Mouse (Mus musculus) heart, postnatal 14 days (tissue): ENCODE data around the gene Def8. TPM values are rescaled to one million over a fixed set of nuclear protein-coding genes. Genes with fewer than 3 reads are reported as not detected.

Source experiments
- DNase-seq, 2 experiments: peaks; one replicate each; pipeline ENCODE4 v3.0.0; 2021 to 2022
- intact Hi-C: fragments of 180-260 bp; cut with DNase I; formaldehyde crosslinking; loops from one replicate; pipeline ENCODE4 v1.15.1; 2025
- long read RNA-seq, 2 experiments: library from polyadenylated mRNA; stranded (forward); transcript quantifications; one replicate each; pipeline ENCODE4 v2.0.0; 2021
- total RNA-seq, 2 experiments: library from RNA; stranded (reverse); gene quantifications; 2 replicates each; pipeline ENCODE4 v1.2.3; 2021

Def8 gene
- total RNA-seq, result 10 to 100 TPM; 45.8 to 50.8 TPM
- long read RNA-seq, experiment 1, transcript Def8-202 (12 exons, 3,127 nt), result major isoform, 55 of 73 reads
- long read RNA-seq, experiment 1, partial matches to known transcripts, result 7 of 73 reads
- long read RNA-seq, experiment 1, other reads (novel, unspliced or antisense), result 6 of 73 reads
- long read RNA-seq, experiment 2, transcript Def8-202 (12 exons, 3,127 nt), result major isoform, 53 of 71 reads
- long read RNA-seq, experiment 2, partial matches to known transcripts, result 7 of 71 reads
- long read RNA-seq, experiment 2, other reads (novel, unspliced or antisense), result 7 of 71 reads

GRCm38 (mm10) chr8:123423441-123423840, at the start of gene Def8:
Gene Def8 (plus strand): TSS chr8:123423527.
- DNase-seq, result no peak
- intact Hi-C loops, result loop anchor here (5.0 kb wide), 2 partner anchors 36 to 101 kb away; no protein-coding TSS in a partner anchor

DNA sequence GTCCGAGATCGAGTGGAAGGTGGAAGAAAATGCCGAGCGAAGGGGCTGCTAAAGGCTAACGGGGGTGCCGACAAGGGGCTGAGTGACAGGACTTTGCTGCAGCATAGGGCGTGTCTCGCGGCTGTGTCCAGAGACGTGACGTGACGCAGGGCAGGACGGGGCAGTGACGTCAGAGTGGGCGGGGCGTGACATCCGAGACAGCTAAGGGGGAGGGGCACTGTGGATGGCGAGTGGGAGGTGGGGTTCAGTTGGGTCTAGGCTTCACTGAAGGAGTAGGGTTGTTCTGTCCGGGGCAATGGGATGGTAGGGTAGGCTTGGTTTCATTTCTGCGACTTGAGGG, 49.1 kb upstream of the Def8 start:
- intact Hi-C loops, result no loop called here

DNA sequence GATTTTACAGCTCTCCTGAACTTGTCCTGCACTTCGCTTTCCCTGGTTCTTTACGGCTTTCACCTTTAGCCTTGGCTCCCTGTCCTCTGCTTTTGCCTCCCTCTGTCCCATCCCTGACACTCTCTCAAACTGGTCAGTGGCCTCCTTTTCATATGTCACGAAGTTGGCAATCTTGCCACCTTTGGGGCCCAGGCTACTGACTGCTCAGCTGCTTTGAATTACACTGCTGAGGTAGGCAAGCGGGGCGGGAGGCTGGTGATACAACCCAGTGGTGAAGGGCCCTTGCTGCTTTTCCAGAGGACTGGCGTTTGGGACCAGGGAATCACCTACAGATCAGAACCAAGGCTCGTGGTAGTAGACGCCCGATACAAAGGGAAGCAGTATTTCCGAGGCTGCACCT, 47.6 kb upstream of the Def8 start:
- intact Hi-C loops, result no loop called here
- no peak for DNase-seq

More for the DNA sequence above, 49.1 kb upstream of the Def8 start:
- DNase-seq, result peak; percentile 94 to 97

GRCm38 (mm10) chr8:123376106-123376505, 47.2 kb upstream of the Def8 start:
- no peak for DNase-seq

DNA sequence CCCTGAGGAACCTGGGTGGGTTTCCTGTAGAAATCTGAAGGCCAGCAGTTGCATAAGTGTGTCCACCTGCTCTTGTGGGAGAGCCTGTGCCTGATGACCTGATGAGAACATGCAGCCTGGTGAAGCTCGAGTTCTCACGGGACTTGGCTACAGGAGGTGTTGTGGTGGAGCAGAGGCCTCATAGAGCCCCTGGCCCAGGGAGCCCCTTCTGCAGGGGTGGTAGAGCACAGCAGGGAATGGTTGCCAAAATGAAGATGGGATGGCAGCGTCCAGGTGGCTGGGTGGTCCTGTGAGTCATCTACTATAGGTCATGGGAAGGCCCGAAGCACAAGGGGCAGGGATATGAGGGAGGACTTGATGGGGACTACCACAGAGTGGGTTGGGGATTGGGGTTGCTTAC, 41.6 kb upstream of the Def8 start:
- DNase-seq, result no peak
- intact Hi-C loops, result no loop called here

More at GRCm38 (mm10) chr8:123376106-123376505, 47.2 kb upstream of the Def8 start:
- intact Hi-C loops, result no loop called here

DNA sequence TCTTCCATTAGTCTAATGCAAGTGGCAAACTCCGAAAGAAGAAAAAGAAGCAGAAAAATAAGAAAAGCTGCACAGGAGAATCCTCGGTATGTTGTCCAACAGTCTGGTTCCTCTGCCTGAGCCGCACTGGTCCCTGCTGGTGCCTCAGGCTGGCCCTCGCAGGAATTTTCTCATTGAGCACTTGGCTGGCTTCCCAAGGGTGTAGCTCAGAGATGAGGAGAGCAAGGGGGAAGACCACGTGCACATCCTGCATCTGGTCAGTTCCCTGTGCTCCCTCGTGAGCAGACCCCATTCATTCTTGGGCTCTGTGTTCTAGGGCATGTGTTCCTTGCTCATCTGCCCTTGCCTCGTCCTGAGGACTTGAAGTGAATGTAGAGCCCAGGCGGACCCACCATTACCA, 40.8 kb upstream of the Def8 start:
- no peak for DNase-seq
- intact Hi-C loops, result no loop called here

DNA sequence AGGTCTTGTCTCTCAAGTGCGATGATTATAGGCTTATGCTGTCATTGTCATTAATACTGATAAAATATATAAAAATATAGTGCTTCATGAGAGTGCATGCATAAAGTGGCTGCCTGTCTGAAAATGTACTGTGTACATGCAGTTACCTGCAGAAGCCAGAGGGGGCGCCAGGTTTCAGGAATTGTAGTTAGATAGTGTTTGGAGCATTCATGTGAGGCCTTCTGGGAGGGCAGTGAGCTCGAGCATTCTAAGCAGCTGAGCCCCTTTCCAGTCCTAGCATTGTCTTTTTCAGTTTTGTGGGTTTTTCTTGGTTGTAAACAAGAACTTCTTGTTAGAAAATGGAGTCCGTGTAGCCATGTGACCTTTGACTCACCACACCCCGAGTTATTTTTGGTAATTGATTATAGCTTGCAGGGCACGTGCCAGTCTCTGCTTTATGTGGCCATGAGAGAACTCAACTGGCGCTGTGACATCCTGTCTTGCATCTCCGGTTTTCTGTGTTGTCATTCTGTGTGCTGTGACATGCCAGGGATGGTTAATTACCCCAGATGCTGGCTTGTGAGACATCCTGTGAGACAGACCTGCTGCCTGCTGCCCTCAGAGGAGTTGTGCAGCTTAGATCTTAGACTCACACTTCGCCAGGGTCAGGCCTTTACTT, 38.3 kb upstream of the Def8 start:
- intact Hi-C loops, result loop anchor here (5.0 kb wide), 1 partner anchor 37 kb away; the partner anchor contains the start of gene Def8
- DNase-seq, result peak in 1 of 2 experiments; percentile 43

- no peak for DNase-seq
- intact Hi-C loops, result loop anchor here (5.0 kb wide), 1 partner anchor 35 kb away; the partner anchor contains the start of gene Def8
Observed at GRCm38 (mm10) chr8:123387041-123387440, 36.3 kb upstream of the Def8 start.

GRCm38 (mm10) chr8:123387801-123388200, 35.5 kb upstream of the Def8 start:
- intact Hi-C loops, result loop anchor here (5.0 kb wide), 1 partner anchor 34 kb away; the partner anchor contains the start of gene Def8
- DNase-seq, result no peak

DNA sequence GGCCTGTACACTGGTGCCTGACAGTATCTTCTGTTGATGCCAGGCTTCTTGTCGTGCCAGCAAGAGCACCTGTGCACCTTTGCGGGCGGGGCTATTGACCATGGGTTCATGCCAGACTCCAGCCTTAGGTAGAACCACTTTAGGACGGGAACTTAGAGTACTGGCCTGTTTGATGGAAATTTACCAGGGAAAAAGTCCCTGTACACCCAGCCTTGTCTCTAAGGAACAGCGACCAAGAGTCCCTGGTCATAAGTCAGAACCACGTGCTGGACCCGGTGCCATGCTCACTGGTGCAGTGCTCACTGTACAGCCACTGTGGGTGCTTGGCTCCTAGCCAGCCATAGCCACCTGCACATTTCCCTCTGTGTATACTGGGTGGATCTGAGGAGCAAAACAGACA, 34.3 kb upstream of the Def8 start:
- intact Hi-C loops, result loop anchor here (5.0 kb wide), 1 partner anchor 33 kb away; the partner anchor contains the start of gene Def8
- DNase-seq, result no peak

DNA sequence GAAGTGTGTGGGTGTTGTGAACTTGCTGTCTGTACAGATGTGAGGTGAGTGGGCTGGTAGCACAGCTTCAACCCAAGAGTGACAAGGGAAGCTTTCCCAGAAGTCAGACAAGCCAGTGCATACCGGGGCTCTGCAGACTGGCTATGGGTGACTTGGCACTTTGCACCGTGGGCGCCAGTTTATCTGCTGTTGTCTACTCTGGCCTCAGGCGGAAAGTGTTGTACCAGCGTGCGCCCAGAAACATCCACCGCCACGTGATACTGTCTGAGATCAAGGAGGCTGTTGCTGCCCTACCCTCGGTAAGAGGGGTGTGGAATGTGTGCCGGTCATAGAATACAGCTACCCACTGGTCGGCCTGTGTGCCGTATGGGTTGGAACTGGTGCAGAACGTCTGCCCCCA, 25.0 kb upstream of the Def8 start:
- DNase-seq, result no peak

GRCm38 (mm10) chr8:123401936-123402335, 21.4 kb upstream of the Def8 start:
- intact Hi-C loops, result no loop called here
- no peak for DNase-seq

More for the DNA sequence above, 25.0 kb upstream of the Def8 start:
- intact Hi-C loops, result no loop called here

- intact Hi-C loops, result no loop called here
- DNase-seq, result peak; percentile 28 to 51
Observed at GRCm38 (mm10) chr8:123402730-123403326, 20.5 kb upstream of the Def8 start.

DNA sequence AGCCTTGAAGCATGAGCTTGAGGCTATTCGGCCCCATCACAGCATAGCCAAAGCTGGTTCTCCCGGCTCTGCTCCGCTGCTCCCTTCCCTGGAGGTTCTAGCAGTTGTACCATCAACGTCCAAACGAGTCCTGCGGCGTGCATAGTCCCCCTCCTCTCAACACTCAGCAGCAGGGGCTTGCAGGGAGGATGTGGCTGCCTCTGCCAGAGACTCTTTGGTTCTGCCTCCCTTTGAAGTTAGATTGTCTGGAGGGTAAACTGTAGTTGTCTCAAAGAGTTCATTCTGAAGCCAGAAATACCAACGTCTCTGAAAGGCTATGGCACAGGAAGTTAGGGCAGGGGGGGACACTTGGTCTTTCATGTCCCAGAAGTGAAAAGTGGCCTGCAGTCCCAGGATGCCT, 18.8 kb upstream of the Def8 start:
- DNase-seq, result no peak
- intact Hi-C loops, result no loop called here

DNA sequence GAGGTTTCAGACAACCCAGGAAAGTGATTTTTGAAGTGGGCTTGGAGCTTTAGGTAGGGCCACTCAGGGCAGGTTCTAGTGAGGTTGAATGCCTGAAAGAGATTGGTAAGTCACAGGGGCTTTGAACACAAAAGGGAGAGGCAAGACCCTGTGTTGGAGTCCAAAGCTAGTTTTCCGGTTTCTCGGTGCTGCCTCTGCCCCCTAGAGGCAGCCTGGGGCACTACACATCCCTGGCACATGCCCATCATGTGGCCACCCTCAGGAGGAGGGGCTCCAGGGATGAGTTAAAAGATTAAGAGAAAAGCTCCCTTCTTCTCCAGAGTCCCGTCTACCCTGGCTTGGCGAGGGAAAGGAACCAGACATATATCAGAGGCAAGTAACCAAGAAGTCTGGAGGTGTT, 16.5 kb upstream of the Def8 start, which contains the start of gene Mc1r:
TSS of gene Mc1r (plus strand) at position 322 of the 400 bp plus-strand sequence.
- peak; percentile 52 to 76 for DNase-seq
- intact Hi-C loops, result no loop called here

DNA sequence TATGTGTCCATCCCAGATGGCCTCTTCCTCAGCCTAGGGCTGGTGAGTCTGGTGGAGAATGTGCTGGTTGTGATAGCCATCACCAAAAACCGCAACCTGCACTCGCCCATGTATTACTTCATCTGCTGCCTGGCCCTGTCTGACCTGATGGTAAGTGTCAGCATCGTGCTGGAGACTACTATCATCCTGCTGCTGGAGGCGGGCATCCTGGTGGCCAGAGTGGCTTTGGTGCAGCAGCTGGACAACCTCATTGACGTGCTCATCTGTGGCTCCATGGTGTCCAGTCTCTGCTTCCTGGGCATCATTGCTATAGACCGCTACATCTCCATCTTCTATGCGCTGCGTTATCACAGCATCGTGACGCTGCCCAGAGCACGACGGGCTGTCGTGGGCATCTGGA, 15.7 kb upstream of the Def8 start:
- intact Hi-C loops, result no loop called here
- no peak for DNase-seq

DNA sequence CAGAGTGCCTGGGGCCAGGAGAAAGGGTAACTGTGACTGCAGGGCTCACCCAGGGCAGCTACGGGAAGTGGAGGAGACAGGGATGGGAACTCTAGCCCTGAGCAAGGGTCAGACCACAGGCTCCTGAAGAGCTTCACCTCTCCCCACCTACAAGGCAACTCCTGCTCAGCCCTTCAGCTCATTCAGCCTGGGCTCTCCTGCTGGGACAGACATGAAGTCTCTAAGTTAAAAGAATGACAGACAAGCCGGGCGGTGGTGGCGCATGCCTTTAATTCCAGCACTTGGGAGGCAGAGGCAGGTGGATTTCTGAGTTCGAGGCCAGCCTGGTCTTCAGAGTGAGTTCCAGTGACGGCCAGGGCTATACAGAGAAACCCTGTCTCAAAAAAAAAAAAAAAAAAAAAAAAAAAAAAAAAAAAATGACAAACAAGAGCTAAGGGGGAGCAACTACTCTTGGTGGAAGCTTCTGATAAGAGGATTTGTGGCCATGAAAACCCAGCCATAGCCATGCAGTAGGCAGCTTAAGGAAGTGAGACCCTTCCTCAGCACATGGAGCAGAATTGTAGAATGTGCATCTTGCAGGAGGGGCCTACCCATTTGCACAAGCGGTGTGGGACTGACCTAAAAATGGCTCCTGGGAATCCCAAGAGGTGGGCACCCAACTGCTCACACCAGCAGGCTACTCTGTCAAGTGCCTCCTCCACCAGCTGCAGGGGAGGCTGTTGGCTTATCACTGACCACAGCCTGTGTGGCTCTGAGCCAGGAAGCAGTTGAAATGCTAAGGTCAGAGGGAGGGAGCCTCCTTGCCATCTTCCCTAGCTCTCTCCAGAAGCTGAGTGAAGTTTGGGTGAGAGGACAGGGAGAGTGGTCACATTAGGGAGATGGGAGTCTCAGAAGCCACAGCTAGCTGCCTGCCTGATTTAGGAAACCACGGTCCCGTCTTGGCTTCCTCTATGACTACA, 14.5 kb upstream of the Def8 start:
- intact Hi-C loops, result no loop called here
- DNase-seq, result no peak

DNA sequence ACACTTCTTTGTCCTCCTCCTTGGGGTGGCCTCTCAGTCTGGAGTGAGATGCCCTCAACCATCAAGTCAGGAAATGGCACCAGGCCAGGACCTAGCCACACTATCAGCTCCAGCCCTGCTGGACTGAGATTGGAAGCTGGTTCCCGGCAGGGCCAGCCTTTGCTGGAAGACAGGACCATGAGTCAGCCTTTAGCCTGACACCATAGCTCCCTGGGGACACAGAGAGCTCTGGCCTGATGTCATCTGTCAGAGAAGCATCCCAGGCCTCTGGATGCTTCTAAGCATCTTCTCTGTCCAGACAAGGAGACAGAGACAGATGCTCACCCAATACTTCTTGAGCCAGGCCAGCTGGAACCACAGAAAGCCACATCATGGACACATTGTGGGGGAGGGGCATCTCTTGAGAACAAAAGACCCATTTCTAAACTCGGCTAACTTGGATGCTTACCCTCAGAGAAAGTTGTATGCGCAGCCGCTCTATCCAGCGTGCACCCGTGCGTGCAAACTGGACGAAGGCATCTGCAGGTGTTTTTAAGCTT, 13.2 kb upstream of the Def8 start:
- DNase-seq, result peak; percentile 47 to 64
- intact Hi-C loops, result no loop called here

DNA sequence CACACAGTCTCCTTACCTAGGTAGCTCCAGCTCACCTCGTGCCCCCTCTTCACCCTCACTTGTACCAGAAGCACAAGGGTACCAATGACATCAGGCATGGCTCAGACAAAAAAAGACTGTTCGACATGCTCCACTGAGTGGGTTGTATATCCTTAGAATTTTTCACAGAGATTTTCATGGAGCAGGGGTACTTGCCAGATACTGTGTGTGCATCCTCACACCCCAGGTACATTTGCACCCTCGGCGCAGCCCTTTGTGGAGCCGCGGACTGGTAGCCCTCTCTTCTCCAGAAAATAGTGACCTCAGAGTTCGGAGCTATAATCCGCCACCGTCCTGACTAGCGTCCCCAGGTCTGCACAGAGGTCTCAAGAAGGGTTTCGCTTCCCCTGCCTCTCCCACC, 12.5 kb upstream of the Def8 start:
- intact Hi-C loops, result no loop called here
- DNase-seq, result no peak

DNA sequence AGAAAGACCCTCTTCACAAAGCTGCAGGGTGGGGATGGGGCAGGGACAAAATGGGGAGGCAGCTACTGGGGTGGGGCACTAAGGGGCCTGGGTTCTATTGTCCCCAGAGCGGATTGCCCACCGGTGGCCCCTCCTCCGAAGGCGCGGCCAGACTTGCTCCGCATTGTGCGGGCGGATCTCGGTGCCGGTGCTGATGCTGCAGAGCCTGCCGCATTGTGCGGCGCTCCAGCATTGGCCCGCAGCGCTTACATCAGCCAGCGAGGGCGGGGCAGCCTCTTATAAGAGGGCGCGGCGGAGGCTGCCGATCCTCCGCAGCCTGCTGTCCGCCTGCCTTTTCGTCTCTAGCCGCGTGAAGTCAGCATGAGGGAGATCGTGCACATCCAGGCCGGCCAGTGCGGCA, 12.1 kb upstream of the Def8 start, which contains the start of gene Tubb3:
TSS of gene Tubb3 (plus strand) at position 179 of the 400 bp plus-strand sequence.
- intact Hi-C loops, result no loop called here
- peak; percentile 47 to 49 for DNase-seq
